Mouse (Mus musculus) brain, embryonic 14.5 days (tissue): ENCODE data around the gene Prr22.

ENCODE experiments used
- CTCF ChIP-seq: fragments of 200-500 bp; IDR thresholded peaks from 2 replicates; pipeline ENCODE4 v1.5.1; 2012; ENCODE audit warnings: inconsistent platforms, mild to moderate bottlenecking, moderate library complexity, borderline replicate concordance; ENCODE audit not compliant: insufficient read depth, insufficient read length; ENCODE audit errors: extremely low read depth
- POLR2A ChIP-seq: fragments of 200-500 bp; IDR thresholded peaks from 2 replicates; pipeline ENCODE4 v1.6.1; 2012; ENCODE audit warnings: mild to moderate bottlenecking, inconsistent platforms, borderline replicate concordance; ENCODE audit not compliant: poor library complexity, insufficient read depth, insufficient read length, severe bottlenecking; ENCODE audit errors: extremely low read depth

DNA sequence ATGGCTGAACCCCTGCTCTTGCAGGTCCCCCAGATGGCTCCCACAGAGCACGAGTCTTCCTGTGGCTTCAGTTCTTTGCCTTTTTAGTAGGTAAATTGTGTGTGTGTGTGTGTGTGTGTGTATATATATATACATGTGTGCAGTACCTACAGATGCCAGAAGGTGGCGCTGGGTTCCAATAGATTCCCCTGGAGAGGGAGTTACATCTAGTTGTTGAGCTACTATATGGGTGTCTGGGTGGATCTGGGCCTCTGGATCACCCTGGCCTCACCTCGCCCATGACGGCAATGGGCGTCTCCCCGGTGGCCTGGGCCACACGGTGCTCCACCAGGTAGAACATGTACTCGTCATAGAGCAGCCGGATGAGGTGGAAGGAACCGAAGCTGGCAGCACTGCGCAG lies 7.5 kb downstream of the Prr22 start:
- TF ChIP-seq CTCF (peak; percentile 19; the same call in 1 of the 2 replicates), POLR2A (no peak)
